Mouse (Mus musculus): ENCODE measurements around the gene Shmt2. TPM values are rescaled to one million over a fixed set of nuclear protein-coding genes. Genes with fewer than 3 reads are reported as not detected.

Gene Shmt2
- polyA plus RNA-seq, 1 experiment from 2014 or later = 80.4 TPM

- Histone ChIP-seq H3K4me3 (no peak overlapping the region), H3K27me3 (replicated peaks) (no peaks in the 10 kb centered on the region), H3K9ac (no peak overlapping the region), H3K9me3 (replicated peaks) (no peaks in the 10 kb centered on the region), H3K4me2 (no peak overlapping the region), H3K27ac (ENCODE audit: poor library complexity, severe bottlenecking) (no peak overlapping the region), H3K36me3 (peaks cover 95% of the 10 kb centered on the region), H3K4me1 (replicated peaks) (no peaks in the 10 kb centered on the region)
- 90% methylated on average over 15 of the region's 15 CpGs for WGBS
- ATAC-seq (ENCODE audit: insufficient number of reproducible peaks, low FRiP score) = no peak
These were observed 26.0 kb upstream of the Shmt2 start for GRCm38 (mm10) chr10:127548236-127548635.

GRCm38 (mm10) chr10:127546505-127546904, 24.3 kb upstream of the Shmt2 start:
- H3K4me2 ChIP-seq = no peak overlapping the region
- ATAC-seq (ENCODE audit: insufficient number of reproducible peaks, low FRiP score) = no peak
- no peaks in the 10 kb centered on the region for H3K4me1 ChIP-seq (replicated peaks)
- H3K36me3 ChIP-seq = peaks cover 95% of the 10 kb centered on the region
- WGBS = 87% methylated on average over 7 of the region's 7 CpGs
- no peaks in the 10 kb centered on the region for H3K27me3 ChIP-seq (replicated peaks)
- no peak overlapping the region for H3K9ac ChIP-seq
- no peak overlapping the region for H3K4me3 ChIP-seq
- H3K27ac ChIP-seq (ENCODE audit: poor library complexity, severe bottlenecking) = no peak overlapping the region
- no peaks in the 10 kb centered on the region for H3K9me3 ChIP-seq (replicated peaks)

DNA sequence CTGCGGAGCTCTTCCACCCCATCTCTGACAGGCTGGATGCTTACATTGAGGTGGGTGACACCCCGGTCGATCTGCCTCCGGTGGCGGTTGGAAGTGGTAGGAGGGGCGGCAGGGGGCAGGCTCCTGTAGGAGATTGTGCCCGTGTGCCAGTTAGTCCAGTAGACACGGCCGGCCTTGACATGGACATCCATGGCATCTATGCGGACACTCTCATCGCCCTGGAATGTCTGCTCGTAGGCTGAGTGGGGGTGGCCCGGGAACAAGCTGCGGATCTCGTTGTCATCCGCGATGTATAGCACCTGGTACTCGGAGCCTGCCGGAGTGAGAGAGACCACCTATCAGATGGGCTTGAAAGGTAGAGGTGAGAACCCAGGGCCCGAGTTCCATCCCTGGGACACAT, 22.1 kb upstream of the Shmt2 start:
- no peak for ATAC-seq (ENCODE audit: insufficient number of reproducible peaks, low FRiP score)

DNA sequence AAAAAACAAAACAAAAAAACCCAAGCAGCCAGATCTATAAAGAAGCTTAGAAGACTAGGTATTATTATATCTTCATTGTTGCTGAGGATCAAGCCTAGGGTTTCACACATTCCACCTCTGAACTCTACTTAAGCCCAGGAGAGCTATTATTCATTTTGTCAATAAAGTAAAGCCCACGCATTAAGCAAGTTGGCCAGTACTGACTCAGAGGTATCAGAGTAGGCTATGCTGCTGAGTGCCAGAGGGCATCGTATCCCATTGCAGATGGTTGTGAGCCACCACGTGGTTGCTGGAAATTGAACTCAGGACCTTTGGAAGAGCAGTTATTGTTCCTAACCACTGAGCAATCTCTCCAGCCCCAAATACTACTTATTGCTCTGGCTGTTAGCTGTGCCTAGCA, 21.7 kb upstream of the Shmt2 start:
- Histone ChIP-seq H3K9me3 (replicated peaks) (no peaks in the 10 kb centered on the region), H3K27me3 (replicated peaks) (no peaks in the 10 kb centered on the region), H3K27ac (ENCODE audit: poor library complexity, severe bottlenecking) (no peak overlapping the region), H3K36me3 (peaks cover 91% of the 10 kb centered on the region), H3K4me2 (no peak overlapping the region), H3K4me1 (replicated peaks) (no peaks in the 10 kb centered on the region), H3K9ac (no peak overlapping the region), H3K4me3 (no peak overlapping the region)
- WGBS = 79% methylated on average over 3 of the region's 3 CpGs
- no peak for ATAC-seq (ENCODE audit: insufficient number of reproducible peaks, low FRiP score)

More for the DNA sequence above, 22.1 kb upstream of the Shmt2 start:
- H3K27me3 ChIP-seq (replicated peaks) = no peaks in the 10 kb centered on the region
- 88% methylated on average over 20 of the region's 20 CpGs for WGBS
- no peak overlapping the region for H3K27ac ChIP-seq (ENCODE audit: poor library complexity, severe bottlenecking)
- H3K9me3 ChIP-seq (replicated peaks) = no peaks in the 10 kb centered on the region
- no peak overlapping the region for H3K9ac ChIP-seq
- no peak overlapping the region for H3K4me2 ChIP-seq
- no peaks in the 10 kb centered on the region for H3K4me1 ChIP-seq (replicated peaks)
- no peak overlapping the region for H3K4me3 ChIP-seq
- peaks cover 93% of the 10 kb centered on the region for H3K36me3 ChIP-seq

- no peak overlapping the region for H3K4me2 ChIP-seq
- H3K36me3 ChIP-seq = peaks cover 80% of the 10 kb centered on the region
- no peak overlapping the region for H3K27ac ChIP-seq (ENCODE audit: poor library complexity, severe bottlenecking)
- ATAC-seq (ENCODE audit: insufficient number of reproducible peaks, low FRiP score) = no peak
- H3K9ac ChIP-seq = no peak overlapping the region
- H3K27me3 ChIP-seq (replicated peaks) = peaks cover 1% of the 10 kb centered on the region; the same call in 1 of the 2 replicates
- H3K9me3 ChIP-seq (replicated peaks) = no peaks in the 10 kb centered on the region
- no peaks in the 10 kb centered on the region for H3K4me1 ChIP-seq (replicated peaks)
- 49% methylated on average over 6 of the region's 6 CpGs for WGBS
- H3K4me3 ChIP-seq = no peak overlapping the region
These were observed 20.5 kb upstream of the Shmt2 start for GRCm38 (mm10) chr10:127542720-127543119.

DNA sequence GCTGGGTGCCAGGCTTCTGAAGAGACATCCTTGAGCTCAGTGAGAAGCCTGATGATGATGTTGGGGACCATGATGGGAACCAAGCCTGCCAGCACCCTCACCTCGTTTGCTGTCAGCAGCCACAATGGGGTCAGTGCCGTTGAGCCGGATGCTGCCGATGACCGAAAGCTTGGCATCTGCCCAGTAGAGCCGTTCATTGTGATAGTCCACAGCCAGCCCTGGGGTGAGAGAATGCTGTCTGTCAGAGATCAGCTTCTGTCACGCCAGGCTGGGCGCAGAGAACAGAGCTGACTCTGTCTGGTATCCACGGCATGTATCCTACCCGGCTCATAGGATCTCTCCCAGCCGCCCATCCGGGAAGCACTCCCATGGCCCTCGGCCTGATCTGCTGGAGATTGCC, 19.8 kb upstream of the Shmt2 start:
- Histone ChIP-seq H3K36me3 (peaks cover 74% of the 10 kb centered on the region), H3K4me2 (no peak overlapping the region), H3K9me3 (replicated peaks) (no peaks in the 10 kb centered on the region), H3K27me3 (replicated peaks) (peaks cover 5% of the 10 kb centered on the region; the same call in 1 of the 2 replicates), H3K4me3 (no peak overlapping the region), H3K4me1 (replicated peaks) (no peaks in the 10 kb centered on the region), H3K27ac (ENCODE audit: poor library complexity, severe bottlenecking) (no peak overlapping the region), H3K9ac (no peak overlapping the region)
- WGBS = 82% methylated on average over 13 of the region's 13 CpGs
- ATAC-seq (ENCODE audit: insufficient number of reproducible peaks, low FRiP score) = no peak

DNA sequence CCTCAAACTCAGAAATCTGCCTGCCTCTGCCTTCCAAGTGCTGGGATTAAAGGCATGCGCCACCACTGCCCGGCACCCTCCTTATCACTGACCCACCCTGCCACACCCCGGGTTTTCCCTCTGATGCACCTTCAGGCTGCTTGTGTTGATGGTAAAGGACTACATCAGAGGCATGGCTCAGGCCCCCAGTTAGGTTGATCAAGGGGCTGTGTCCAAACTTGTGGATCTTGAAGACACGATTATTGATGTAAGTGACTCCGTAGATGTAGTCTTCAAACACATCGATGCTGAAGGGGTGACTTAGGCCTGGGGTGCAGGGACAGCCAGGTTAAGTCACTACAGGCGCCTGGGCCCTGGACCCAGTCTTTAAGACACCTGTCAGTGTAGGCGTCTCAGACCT, 19.3 kb upstream of the Shmt2 start:
- ATAC-seq (ENCODE audit: insufficient number of reproducible peaks, low FRiP score) = no peak
- peaks cover 68% of the 10 kb centered on the region for H3K36me3 ChIP-seq

GRCm38 (mm10) chr10:127537854-127538583, 15.8 kb upstream of the Shmt2 start:
- no peak for ATAC-seq (ENCODE audit: insufficient number of reproducible peaks, low FRiP score)

More for the DNA sequence above, 19.3 kb upstream of the Shmt2 start:
- Histone ChIP-seq H3K4me1 (replicated peaks) (no peaks in the 10 kb centered on the region), H3K9ac (no peak overlapping the region), H3K27me3 (replicated peaks) (peaks cover 10% of the 10 kb centered on the region), H3K4me3 (no peak overlapping the region), H3K27ac (ENCODE audit: poor library complexity, severe bottlenecking) (no peak overlapping the region), H3K4me2 (no peak overlapping the region), H3K9me3 (replicated peaks) (no peaks in the 10 kb centered on the region)
- WGBS = 89% methylated on average over 8 of the region's 8 CpGs

DNA sequence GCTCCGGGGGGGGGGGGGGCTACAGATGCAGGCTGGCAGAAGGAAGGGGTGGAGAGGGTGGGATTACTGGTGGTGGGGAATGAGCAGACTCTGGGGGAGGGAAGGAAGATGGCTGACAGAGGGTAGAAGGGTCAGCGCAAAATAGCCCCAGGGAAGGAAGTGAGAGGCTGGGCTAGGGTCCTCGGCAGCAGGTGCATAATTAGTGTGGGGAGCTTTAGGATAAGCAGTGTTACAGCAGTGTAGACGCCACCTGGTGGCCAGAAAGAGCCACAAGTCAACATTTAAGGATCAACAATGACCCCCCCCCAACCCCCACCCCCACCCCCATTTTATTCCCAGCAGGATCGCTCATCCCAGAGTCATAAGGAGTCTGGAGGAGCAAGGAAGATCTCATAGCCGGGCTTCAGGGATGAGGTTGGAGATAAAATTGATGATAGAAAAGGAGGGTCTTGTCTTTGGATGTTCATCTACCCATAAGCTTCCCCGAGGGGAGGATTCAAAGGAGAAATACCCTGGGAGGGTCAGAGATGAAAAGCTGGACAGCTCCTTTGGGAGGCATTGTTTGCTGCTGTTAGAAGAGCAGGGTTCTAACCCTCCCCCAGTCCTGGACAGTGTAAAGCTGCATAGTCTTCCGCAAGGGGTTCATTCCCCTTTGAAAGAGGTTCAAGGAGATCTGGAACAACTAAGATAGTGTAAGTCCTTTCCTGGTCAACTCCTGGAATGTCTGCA, 14.5 kb upstream of the Shmt2 start:
- no peak overlapping the region for H3K4me2 ChIP-seq
- no peak overlapping the region for H3K4me3 ChIP-seq
- ATAC-seq (ENCODE audit: insufficient number of reproducible peaks, low FRiP score) = no peak
- peaks cover 25% of the 10 kb centered on the region for H3K36me3 ChIP-seq
- peaks cover 58% of the 10 kb centered on the region for H3K27me3 ChIP-seq (replicated peaks)
- no peaks in the 10 kb centered on the region for H3K9me3 ChIP-seq (replicated peaks)
- WGBS = 14% methylated on average over 8 of the region's 8 CpGs
- no peak overlapping the region for H3K27ac ChIP-seq (ENCODE audit: poor library complexity, severe bottlenecking)
- H3K9ac ChIP-seq = no peak overlapping the region
- H3K4me1 ChIP-seq (replicated peaks) = peaks cover 16% of the 10 kb centered on the region

More at GRCm38 (mm10) chr10:127537854-127538583, 15.8 kb upstream of the Shmt2 start:
- Histone ChIP-seq H3K9ac (no peak overlapping the region), H3K4me2 (no peak overlapping the region), H3K9me3 (replicated peaks) (no peaks in the 10 kb centered on the region), H3K27me3 (replicated peaks) (peaks cover 45% of the 10 kb centered on the region), H3K36me3 (peaks cover 37% of the 10 kb centered on the region), H3K4me3 (no peak overlapping the region), H3K27ac (ENCODE audit: poor library complexity, severe bottlenecking) (no peak overlapping the region), H3K4me1 (replicated peaks) (peaks cover 16% of the 10 kb centered on the region)
- 24% methylated on average over 7 of the region's 7 CpGs for WGBS

GRCm38 (mm10) chr10:127534929-127535384, 12.7 kb upstream of the Shmt2 start:
- no peaks in the 10 kb centered on the region for H3K9me3 ChIP-seq (replicated peaks)
- peaks cover 76% of the 10 kb centered on the region for H3K27me3 ChIP-seq (replicated peaks)
- peak overlapping the region; percentile 84 for H3K4me2 ChIP-seq
- 1% methylated on average over 30 of the region's 30 CpGs for WGBS
- no peak overlapping the region for H3K9ac ChIP-seq
- H3K36me3 ChIP-seq = peaks cover 8% of the 10 kb centered on the region; the same call in 1 of the 2 replicates
- H3K4me3 ChIP-seq = peak overlapping the region; percentile 48
- ATAC-seq (ENCODE audit: insufficient number of reproducible peaks, low FRiP score) = no peak
- peaks cover 16% of the 10 kb centered on the region for H3K4me1 ChIP-seq (replicated peaks)
- no peak overlapping the region for H3K27ac ChIP-seq (ENCODE audit: poor library complexity, severe bottlenecking)
